Mouse (Mus musculus) olfactory bulb, adult 2 months (tissue): Measurements from ENCODE around the gene Galnt7. TPM values are rescaled to one million over a fixed set of nuclear protein-coding genes. Genes with fewer than 3 reads are reported as not detected.

Source experiments
- H3K27ac ChIP-seq: fragments of 200-500 bp; 2 replicates; pipeline ENCODE4 v1.5.1; 2012; ENCODE audit warnings: low read depth, low read length; ENCODE audit not compliant: insufficient read depth
- H3K4me1 ChIP-seq: fragments of 200-500 bp; 2 replicates; pipeline ENCODE4 v1.6.1; 2012; ENCODE audit warnings: low read length; ENCODE audit not compliant: control insufficient read depth, insufficient read depth
- H3K4me3 ChIP-seq: fragments of 200-500 bp; 2 replicates; pipeline ENCODE4 v1.5.1; 2012; ENCODE audit warnings: mild to moderate bottlenecking, low read depth, low read length, moderate library complexity; ENCODE audit not compliant: insufficient read depth
- CTCF ChIP-seq: fragments of 200-500 bp; IDR thresholded peaks from 2 replicates; pipeline ENCODE4 v1.5.1; 2012; ENCODE audit warnings: low read depth, mild to moderate bottlenecking, low read length, moderate library complexity; ENCODE audit not compliant: insufficient read depth
- POLR2A ChIP-seq: fragments of 200-500 bp; IDR thresholded peaks from 2 replicates; pipeline ENCODE4 v1.6.1; 2012; ENCODE audit warnings: mild to moderate bottlenecking, low read depth, low read length, moderate library complexity; ENCODE audit not compliant: insufficient read depth
- WGBS: fragments of 180-500 bp; shearing (Covaris S2); methylation state at CpG from one replicate; pipeline ENCODE4 v1.1.7; 2018; 5-methylcytosine and 5-hydroxymethylcytosine counted together
- polyA plus RNA-seq: library from polyadenylated mRNA; stranded (reverse); fragments of >200 nt; gene quantifications from 2 replicates; pipeline ENCODE4 v1.2.4, GENCODE M21; 2012; ENCODE audit warnings: low replicate concordance; ENCODE audit not compliant: missing spikeins, insufficient read depth, insufficient read length

Galnt7 gene
- polyA plus RNA-seq, 1 experiment = not detected

- Histone ChIP-seq H3K4me1 (peaks cover 9% of the 10 kb centered on the region), H3K27ac (no peak overlapping the region), H3K4me3 (no peak overlapping the region)
- TF ChIP-seq POLR2A (no peak), CTCF (no peak)
- 91% methylated on average over 9 of the region's 9 CpGs for WGBS
Observed at GRCm38 (mm10) chr8:57575336-57575735, 77.5 kb downstream of the Galnt7 start.

GRCm38 (mm10) chr8:57574398-57574797, 78.4 kb downstream of the Galnt7 start:
- Histone ChIP-seq H3K27ac (no peak overlapping the region), H3K4me3 (no peak overlapping the region), H3K4me1 (peaks cover 9% of the 10 kb centered on the region)
- WGBS = 5% methylated on average over 7 of the region's 7 CpGs
- no peak for TF ChIP-seq POLR2A
- TF ChIP-seq CTCF = peak; percentile 98

GRCm38 (mm10) chr8:57573844-57574243, 79.0 kb downstream of the Galnt7 start:
- 81% methylated on average over 6 of the region's 6 CpGs for WGBS
- Histone ChIP-seq H3K4me1 (peaks cover 13% of the 10 kb centered on the region), H3K4me3 (no peak overlapping the region), H3K27ac (no peak overlapping the region)
- TF ChIP-seq CTCF (no peak), POLR2A (no peak)

GRCm38 (mm10) chr8:57569886-57570285, 82.9 kb downstream of the Galnt7 start:
- no peak overlapping the region for H3K4me3 ChIP-seq
- H3K4me1 ChIP-seq = peaks cover 5% of the 10 kb centered on the region
- TF ChIP-seq CTCF = no peak
- TF ChIP-seq POLR2A = no peak
- WGBS = 64% methylated on average over 6 of the region's 6 CpGs
- H3K27ac ChIP-seq = no peak overlapping the region

GRCm38 (mm10) chr8:57569400-57569795, 83.4 kb downstream of the Galnt7 start:
- peaks cover 5% of the 10 kb centered on the region for H3K4me1 ChIP-seq

GRCm38 (mm10) chr8:57568633-57569399, 84.0 kb downstream of the Galnt7 start:
- Histone ChIP-seq H3K4me1 (peaks cover 5% of the 10 kb centered on the region), H3K4me3 (no peak overlapping the region), H3K27ac (no peak overlapping the region)
- 75% methylated on average over 18 of the region's 18 CpGs for WGBS
- TF ChIP-seq CTCF (no peak), POLR2A (no peak)

More at GRCm38 (mm10) chr8:57569400-57569795, 83.4 kb downstream of the Galnt7 start:
- TF ChIP-seq POLR2A (no peak), CTCF (no peak)
- Histone ChIP-seq H3K27ac (no peak overlapping the region), H3K4me3 (no peak overlapping the region)
- WGBS = 33% methylated on average over 11 of the region's 11 CpGs

GRCm38 (mm10) chr8:57567998-57568397, 84.8 kb downstream of the Galnt7 start:
- WGBS = 88% methylated on average over 7 of the region's 7 CpGs
- TF ChIP-seq POLR2A = no peak
- no peak overlapping the region for H3K27ac ChIP-seq
- no peak overlapping the region for H3K4me3 ChIP-seq
- H3K4me1 ChIP-seq = peaks cover 5% of the 10 kb centered on the region

GRCm38 (mm10) chr8:57565039-57565438, 87.8 kb downstream of the Galnt7 start:
- no peak for TF ChIP-seq POLR2A
- TF ChIP-seq CTCF = no peak
- 89% methylated on average over 6 of the region's 6 CpGs for WGBS
- no peak overlapping the region for H3K4me3 ChIP-seq
- H3K27ac ChIP-seq = no peak overlapping the region
- peaks cover 8% of the 10 kb centered on the region for H3K4me1 ChIP-seq

GRCm38 (mm10) chr8:57563726-57564125, 89.1 kb downstream of the Galnt7 start:
- WGBS = 70% methylated on average over 15 of the region's 15 CpGs
- Histone ChIP-seq H3K4me3 (no peak overlapping the region), H3K27ac (no peak overlapping the region), H3K4me1 (0 out of 2 replicates have a peak, but pooled peaks cover 2% of the 10 kb centered on the region)
- TF ChIP-seq POLR2A (no peak), CTCF (no peak)

- no peak overlapping the region for H3K4me3 ChIP-seq
- WGBS = 96% methylated on average over 3 of the region's 3 CpGs
- TF ChIP-seq POLR2A = no peak
- no peak for TF ChIP-seq CTCF
- H3K27ac ChIP-seq = no peak overlapping the region
- H3K4me1 ChIP-seq = 0 out of 2 replicates have a peak, but pooled peaks cover 2% of the 10 kb centered on the region
Observed at GRCm38 (mm10) chr8:57562741-57563140, 90.1 kb downstream of the Galnt7 start.
